Mouse (Mus musculus): ENCODE data around the gene Rac2.

The Rac2 gene

GRCm38 (mm10) chr15:78548711-78549110 lies 23.9 kb downstream of the Rac2 start:
- in situ Hi-C loops (cut with MboI, MseI): no loop called here

- in situ Hi-C loops (cut with MboI, MseI): no loop called here
Observed at GRCm38 (mm10) chr15:78548336-78548665, 24.3 kb downstream of the Rac2 start.

GRCm38 (mm10) chr15:78547415-78548335 lies 24.9 kb downstream of the Rac2 start:
- in situ Hi-C loops (cut with MboI, MseI): no loop called here

GRCm38 (mm10) chr15:78546060-78546459 lies 26.5 kb downstream of the Rac2 start:
- in situ Hi-C loops (cut with MboI, MseI): no loop called here

- in situ Hi-C loops (cut with MboI, MseI): loop anchor here (5.0 kb wide), 1 partner anchor 182 kb away; no protein-coding TSS in a partner anchor
Observed at GRCm38 (mm10) chr15:78544561-78545001, 28.0 kb downstream of the Rac2 start, which contains the start of gene Sstr3. Gene Sstr3, minus strand, starts transcription at chr15:78544685.

GRCm38 (mm10) chr15:78544041-78544440 lies 28.5 kb downstream of the Rac2 start:
- in situ Hi-C loops (cut with MboI, MseI): loop anchor here (5.0 kb wide), 1 partner anchor 182 kb away; no protein-coding TSS in a partner anchor

GRCm38 (mm10) chr15:78542767-78543303 lies 29.7 kb downstream of the Rac2 start:
- in situ Hi-C loops (cut with MboI, MseI): loop anchor here (5.0 kb wide), 1 partner anchor 181 kb away; no protein-coding TSS in a partner anchor

- in situ Hi-C loops (cut with MboI, MseI): loop anchor here (5.0 kb wide), 1 partner anchor 180 kb away; no protein-coding TSS in a partner anchor
Observed at GRCm38 (mm10) chr15:78542098-78542766, 30.4 kb downstream of the Rac2 start.

GRCm38 (mm10) chr15:78541606-78542005 lies 31.0 kb downstream of the Rac2 start:
- in situ Hi-C loops (cut with MboI, MseI): loop anchor here (5.0 kb wide), 1 partner anchor 179 kb away; no protein-coding TSS in a partner anchor

GRCm38 (mm10) chr15:78541036-78541435 lies 31.5 kb downstream of the Rac2 start:
- in situ Hi-C loops (cut with MboI, MseI): loop anchor here (5.0 kb wide), 1 partner anchor 179 kb away; no protein-coding TSS in a partner anchor

- in situ Hi-C loops (cut with MboI, MseI): loop anchor here (5.0 to 10.0 kb wide), 2 partner anchors 89 to 351 kb away; no protein-coding TSS in a partner anchor
Observed at GRCm38 (mm10) chr15:78535723-78536421, 36.7 kb downstream of the Rac2 start.

- in situ Hi-C loops (cut with MboI, MseI): loop anchor here (10.0 kb wide), 1 partner anchor 349 kb away; no protein-coding TSS in a partner anchor
Observed at GRCm38 (mm10) chr15:78533346-78533835, 39.2 kb downstream of the Rac2 start.

- in situ Hi-C loops (cut with MboI, MseI): loop anchor here (10.0 kb wide), 1 partner anchor 348 kb away; no protein-coding TSS in a partner anchor
Observed at GRCm38 (mm10) chr15:78532566-78533345, 39.8 kb downstream of the Rac2 start.

GRCm38 (mm10) chr15:78531901-78532469 lies 40.6 kb downstream of the Rac2 start:
- in situ Hi-C loops (cut with MboI, MseI): loop anchor here (10.0 kb wide), 1 partner anchor 347 kb away; no protein-coding TSS in a partner anchor

- in situ Hi-C loops (cut with MboI, MseI): loop anchor here (10.0 kb wide), 1 partner anchor 347 kb away; no protein-coding TSS in a partner anchor
Observed at GRCm38 (mm10) chr15:78531451-78531720, 41.2 kb downstream of the Rac2 start.

GRCm38 (mm10) chr15:78530671-78531450 lies 41.7 kb downstream of the Rac2 start, which contains the start of gene C1qtnf6:
Gene C1qtnf6, minus strand, starts transcription at chr15:78531416.
- in situ Hi-C loops (cut with MboI, MseI): loop anchor here (10.0 kb wide), 1 partner anchor 346 kb away; no protein-coding TSS in a partner anchor

GRCm38 (mm10) chr15:78530141-78530540 lies 42.4 kb downstream of the Rac2 start:
- in situ Hi-C loops (cut with MboI, MseI): loop anchor here (10.0 kb wide), 1 partner anchor 345 kb away; no protein-coding TSS in a partner anchor

- in situ Hi-C loops (cut with MboI, MseI): no loop called here
Observed at GRCm38 (mm10) chr15:78529428-78529990, 43.1 kb downstream of the Rac2 start.
